Mouse (Mus musculus): Measurements from ENCODE around the gene Hist2h3c2. TPM values are rescaled to one million over a fixed set of nuclear protein-coding genes. Genes with fewer than 3 reads are reported as not detected.
"Not testable (repeated sequence)": the region's sequence is repeated elsewhere in the genome, so short reads cannot be mapped to it uniquely, and the experiment has no call there.

Gene Hist2h3c2
- polyA plus RNA-seq, 1 experiment from 2014 or later: 9.1 TPM

- DNase-seq (ENCODE audit: low spot score) (no peak), ATAC-seq (no peak)
- no peaks in the 10 kb centered on the region for H3K36me3 ChIP-seq (ENCODE audit: control insufficient read depth, insufficient read depth, low read length)
- H3K4me3 ChIP-seq (ENCODE audit: low read depth, low read length): no peak overlapping the region
- H3K9ac ChIP-seq (ENCODE audit: low read length): peak overlapping the region; percentile 79; the same call in 1 of the 2 replicates
- peak overlapping the region; percentile 27; the same call in 1 of the 2 replicates for H3K27ac ChIP-seq (ENCODE audit: low read depth, low read length)
- H3K27me3 ChIP-seq (replicated peaks; ENCODE audit: control insufficient read depth, insufficient read depth, low read length): no peaks in the 10 kb centered on the region
- no peaks in the 10 kb centered on the region for H3K9me3 ChIP-seq (replicated peaks; ENCODE audit: control insufficient read depth, low read length)
- peak overlapping the region; percentile 69 for H3K4me2 ChIP-seq (ENCODE audit: low read length)
- peaks cover 17% of the 10 kb centered on the region; the same call in 1 of the 2 replicates for H3K4me1 ChIP-seq (ENCODE audit: control insufficient read depth, insufficient read depth, low read length)
- 80% methylated on average over 7 of the region's 7 CpGs for WGBS
Observed at GRCm38 (mm10) chr3:96243921-96244572, 5.1 kb upstream of the Hist2h3c2 start.

- Histone ChIP-seq H3K27ac (ENCODE audit: low read depth, low read length) (peak overlapping the region; percentile 79), H3K36me3 (ENCODE audit: control insufficient read depth, insufficient read depth, low read length) (no peaks in the 10 kb centered on the region), H3K27me3 (replicated peaks; ENCODE audit: control insufficient read depth, insufficient read depth, low read length) (no peaks in the 10 kb centered on the region), H3K4me1 (ENCODE audit: control insufficient read depth, insufficient read depth, low read length) (peaks cover 25% of the 10 kb centered on the region; the same call in 1 of the 2 replicates), H3K4me3 (ENCODE audit: low read depth, low read length) (peak overlapping the region; percentile 19; the same call in 1 of the 2 replicates), H3K9me3 (replicated peaks; ENCODE audit: control insufficient read depth, low read length) (no peaks in the 10 kb centered on the region), H3K4me2 (ENCODE audit: low read length) (peak overlapping the region; percentile 50), H3K9ac (ENCODE audit: low read length) (peak overlapping the region; percentile 56)
- 70% methylated on average over 9 of the region's 9 CpGs for WGBS
- ATAC-seq (no peak), DNase-seq (ENCODE audit: low spot score) (no peak)
Observed at GRCm38 (mm10) chr3:96240799-96241197, 1.9 kb upstream of the Hist2h3c2 start.

- Histone ChIP-seq H3K9ac (ENCODE audit: low read length) (peak within 1 kb of the TSS; percentile 56), H3K4me1 (ENCODE audit: control insufficient read depth, insufficient read depth, low read length) (peaks cover 25% of the 10 kb centered on the region; the same call in 1 of the 2 replicates), H3K27ac (ENCODE audit: low read depth, low read length) (peak within 1 kb of the TSS; percentile 79), H3K4me3 (ENCODE audit: low read depth, low read length) (peak within 1 kb of the TSS; percentile 22), H3K4me2 (ENCODE audit: low read length) (peak within 1 kb of the TSS; percentile 50)
- ATAC-seq (peak; percentile 86), DNase-seq (ENCODE audit: low spot score) (peak; percentile 73)
- H3K9me3 ChIP-seq (replicated peaks; ENCODE audit: control insufficient read depth, low read length); H3K36me3 ChIP-seq (ENCODE audit: control insufficient read depth, insufficient read depth, low read length); H3K27me3 ChIP-seq (replicated peaks; ENCODE audit: control insufficient read depth, insufficient read depth, low read length): not testable (repeated sequence)
- WGBS: 6% methylated on average over 16 of the region's 85 CpGs
Observed at GRCm38 (mm10) chr3:96239949-96240798, 1.2 kb upstream of the Hist2h3c2 start, which contains the start of gene Hist2h2aa2. Gene Hist2h2aa2, minus strand, starts transcription at chr3:96240276.

GRCm38 (mm10) chr3:96237904-96238511, 919 bp downstream of the Hist2h3c2 start:
- peak overlapping the region; percentile 57 for H3K4me2 ChIP-seq (ENCODE audit: low read length)
- peaks cover 16% of the 10 kb centered on the region; the same call in 1 of the 2 replicates for H3K4me1 ChIP-seq (ENCODE audit: control insufficient read depth, insufficient read depth, low read length)
- H3K9ac ChIP-seq (ENCODE audit: low read length): peak overlapping the region; percentile 74
- WGBS: under 1% methylated on average over 12 of the region's 12 CpGs
- H3K27me3 ChIP-seq (replicated peaks; ENCODE audit: control insufficient read depth, insufficient read depth, low read length): no peaks in the 10 kb centered on the region
- ATAC-seq (no peak), DNase-seq (ENCODE audit: low spot score) (no peak)
- H3K36me3 ChIP-seq (ENCODE audit: control insufficient read depth, insufficient read depth, low read length): no peaks in the 10 kb centered on the region
- peak overlapping the region; percentile 37 for H3K4me3 ChIP-seq (ENCODE audit: low read depth, low read length)
- H3K27ac ChIP-seq (ENCODE audit: low read depth, low read length): peak overlapping the region; percentile 66
- H3K9me3 ChIP-seq (replicated peaks; ENCODE audit: control insufficient read depth, low read length): no peaks in the 10 kb centered on the region

GRCm38 (mm10) chr3:96237335-96237903, 1.5 kb downstream of the Hist2h3c2 start:
- no peak for ATAC-seq
- Histone ChIP-seq H3K4me2 (ENCODE audit: low read length) (peak overlapping the region; percentile 57), H3K27me3 (replicated peaks; ENCODE audit: control insufficient read depth, insufficient read depth, low read length) (no peaks in the 10 kb centered on the region), H3K9me3 (replicated peaks; ENCODE audit: control insufficient read depth, low read length) (no peaks in the 10 kb centered on the region), H3K36me3 (ENCODE audit: control insufficient read depth, insufficient read depth, low read length) (no peaks in the 10 kb centered on the region), H3K4me1 (ENCODE audit: control insufficient read depth, insufficient read depth, low read length) (peaks cover 16% of the 10 kb centered on the region; the same call in 1 of the 2 replicates), H3K9ac (ENCODE audit: low read length) (peak overlapping the region; percentile 74), H3K27ac (ENCODE audit: low read depth, low read length) (no peak overlapping the region), H3K4me3 (ENCODE audit: low read depth, low read length) (peak overlapping the region; percentile 37)
- 17% methylated on average over 7 of the region's 7 CpGs for WGBS
- no peak for DNase-seq (ENCODE audit: low spot score)

GRCm38 (mm10) chr3:96236834-96237334, 2.0 kb downstream of the Hist2h3c2 start:
- 84% methylated on average over 4 of the region's 4 CpGs for WGBS
- Histone ChIP-seq H3K36me3 (ENCODE audit: control insufficient read depth, insufficient read depth, low read length) (no peaks in the 10 kb centered on the region), H3K4me1 (ENCODE audit: control insufficient read depth, insufficient read depth, low read length) (peaks cover 16% of the 10 kb centered on the region; the same call in 1 of the 2 replicates), H3K9ac (ENCODE audit: low read length) (peak overlapping the region; percentile 74), H3K9me3 (replicated peaks; ENCODE audit: control insufficient read depth, low read length) (no peaks in the 10 kb centered on the region), H3K4me2 (ENCODE audit: low read length) (peak overlapping the region; percentile 57), H3K4me3 (ENCODE audit: low read depth, low read length) (peak overlapping the region; percentile 37), H3K27me3 (replicated peaks; ENCODE audit: control insufficient read depth, insufficient read depth, low read length) (no peaks in the 10 kb centered on the region), H3K27ac (ENCODE audit: low read depth, low read length) (no peak overlapping the region)
- ATAC-seq (no peak), DNase-seq (ENCODE audit: low spot score) (no peak)

- DNase-seq (ENCODE audit: low spot score): no peak
- Histone ChIP-seq H3K9me3 (replicated peaks; ENCODE audit: control insufficient read depth, low read length) (no peaks in the 10 kb centered on the region), H3K9ac (ENCODE audit: low read length) (no peak overlapping the region), H3K4me3 (ENCODE audit: low read depth, low read length) (no peak overlapping the region), H3K36me3 (ENCODE audit: control insufficient read depth, insufficient read depth, low read length) (no peaks in the 10 kb centered on the region), H3K4me2 (ENCODE audit: low read length) (no peak overlapping the region), H3K4me1 (ENCODE audit: control insufficient read depth, insufficient read depth, low read length) (peaks cover 15% of the 10 kb centered on the region; the same call in 1 of the 2 replicates), H3K27ac (ENCODE audit: low read depth, low read length) (no peak overlapping the region), H3K27me3 (replicated peaks; ENCODE audit: control insufficient read depth, insufficient read depth, low read length) (no peaks in the 10 kb centered on the region)
- ATAC-seq: no peak
- WGBS: 74% methylated on average over 3 of the region's 3 CpGs
Observed at GRCm38 (mm10) chr3:96235836-96236235, 3.1 kb downstream of the Hist2h3c2 start.

- 91% methylated on average over 2 of the region's 2 CpGs for WGBS
- H3K36me3 ChIP-seq (ENCODE audit: control insufficient read depth, insufficient read depth, low read length): no peaks in the 10 kb centered on the region
- ATAC-seq (no peak), DNase-seq (ENCODE audit: low spot score) (no peak)
- H3K27me3 ChIP-seq (replicated peaks; ENCODE audit: control insufficient read depth, insufficient read depth, low read length): no peaks in the 10 kb centered on the region
- no peaks in the 10 kb centered on the region for H3K9me3 ChIP-seq (replicated peaks; ENCODE audit: control insufficient read depth, low read length)
- no peak overlapping the region for H3K27ac ChIP-seq (ENCODE audit: low read depth, low read length)
- H3K4me2 ChIP-seq (ENCODE audit: low read length): no peak overlapping the region
- H3K4me1 ChIP-seq (ENCODE audit: control insufficient read depth, insufficient read depth, low read length): peaks cover 13% of the 10 kb centered on the region; the same call in 1 of the 2 replicates
- no peak overlapping the region for H3K4me3 ChIP-seq (ENCODE audit: low read depth, low read length)
- no peak overlapping the region for H3K9ac ChIP-seq (ENCODE audit: low read length)
Observed at GRCm38 (mm10) chr3:96234914-96235313, 4.0 kb downstream of the Hist2h3c2 start.

Data from forebrain, embryonic 14.5 days (tissue).